Mouse (Mus musculus): ENCODE measurements around the gene Myh6. TPM values are rescaled to one million over a fixed set of nuclear protein-coding genes. Genes with fewer than 3 reads are reported as not detected.

Myh6 gene
- polyA plus RNA-seq, 1 experiment from 2014 or later = 2,306 TPM

GRCm38 (mm10) chr14:54940176-54940530 is 26.6 kb downstream of the Myh6 start:
- Histone ChIP-seq H3K9me3 (replicated peaks; ENCODE audit: control insufficient read depth, low read length) (no peaks in the 10 kb centered on the region), H3K36me3 (ENCODE audit: control insufficient read depth, insufficient read depth, low read length) (0 out of 2 replicates have a peak, but pooled peaks cover 5% of the 10 kb centered on the region), H3K4me2 (no peak overlapping the region), H3K27ac (ENCODE audit: low read depth, low read length) (peak overlapping the region; percentile 41; the same call in 1 of the 2 replicates), H3K4me1 (ENCODE audit: control insufficient read depth, insufficient read depth, low read length) (0 out of 2 replicates have a peak, but pooled peaks cover 4% of the 10 kb centered on the region), H3K4me3 (ENCODE audit: low read depth, low read length) (no peak overlapping the region), H3K9ac (ENCODE audit: low read depth, low read length) (no peak overlapping the region), H3K27me3 (ENCODE audit: control insufficient read depth, insufficient read depth, low read length) (no peaks in the 10 kb centered on the region)
- 64% methylated on average over 3 of the region's 3 CpGs for WGBS (ENCODE audit: insufficient replicate concordance)
- no peak for ATAC-seq (replicated peaks; ENCODE audit: insufficient number of reproducible peaks, low FRiP score, low TSS enrichment)

- H3K36me3 ChIP-seq (ENCODE audit: control insufficient read depth, insufficient read depth, low read length) = 0 out of 2 replicates have a peak, but pooled peaks cover 5% of the 10 kb centered on the region
- ATAC-seq (replicated peaks; ENCODE audit: insufficient number of reproducible peaks, low FRiP score, low TSS enrichment) = no peak
- peak overlapping the region; percentile 41; the same call in 1 of the 2 replicates for H3K27ac ChIP-seq (ENCODE audit: low read depth, low read length)
- H3K4me2 ChIP-seq = no peak overlapping the region
- no peak overlapping the region for H3K9ac ChIP-seq (ENCODE audit: low read depth, low read length)
- H3K4me1 ChIP-seq (ENCODE audit: control insufficient read depth, insufficient read depth, low read length) = 0 out of 2 replicates have a peak, but pooled peaks cover 4% of the 10 kb centered on the region
- no peak overlapping the region for H3K4me3 ChIP-seq (ENCODE audit: low read depth, low read length)
- no peaks in the 10 kb centered on the region for H3K9me3 ChIP-seq (replicated peaks; ENCODE audit: control insufficient read depth, low read length)
- WGBS (ENCODE audit: insufficient replicate concordance) = 40% methylated on average over 12 of the region's 12 CpGs
- H3K27me3 ChIP-seq (ENCODE audit: control insufficient read depth, insufficient read depth, low read length) = no peaks in the 10 kb centered on the region
Observed at GRCm38 (mm10) chr14:54939434-54940175, 27.1 kb downstream of the Myh6 start.

- Histone ChIP-seq H3K4me2 (no peak overlapping the region), H3K4me3 (ENCODE audit: low read depth, low read length) (no peak overlapping the region), H3K27me3 (ENCODE audit: control insufficient read depth, insufficient read depth, low read length) (no peaks in the 10 kb centered on the region), H3K36me3 (ENCODE audit: control insufficient read depth, insufficient read depth, low read length) (0 out of 2 replicates have a peak, but pooled peaks cover 2% of the 10 kb centered on the region), H3K9ac (ENCODE audit: low read depth, low read length) (no peak overlapping the region), H3K27ac (ENCODE audit: low read depth, low read length) (0 out of 2 replicates have a peak overlapping the region, but pooled peaks have one; percentile 35), H3K9me3 (replicated peaks; ENCODE audit: control insufficient read depth, low read length) (no peaks in the 10 kb centered on the region), H3K4me1 (ENCODE audit: control insufficient read depth, insufficient read depth, low read length) (0 out of 2 replicates have a peak, but pooled peaks cover 4% of the 10 kb centered on the region)
- WGBS (ENCODE audit: insufficient replicate concordance) = 54% methylated on average over 15 of the region's 15 CpGs
- no peak for ATAC-seq (replicated peaks; ENCODE audit: insufficient number of reproducible peaks, low FRiP score, low TSS enrichment)
Observed at GRCm38 (mm10) chr14:54938431-54939219, 28.1 kb downstream of the Myh6 start.

- H3K27me3 ChIP-seq (ENCODE audit: control insufficient read depth, insufficient read depth, low read length) = no peaks in the 10 kb centered on the region
- H3K9ac ChIP-seq (ENCODE audit: low read depth, low read length) = no peak overlapping the region
- 0 out of 2 replicates have a peak, but pooled peaks cover 4% of the 10 kb centered on the region for H3K4me1 ChIP-seq (ENCODE audit: control insufficient read depth, insufficient read depth, low read length)
- 0 out of 2 replicates have a peak, but pooled peaks have one; percentile 5 for ATAC-seq (replicated peaks; ENCODE audit: insufficient number of reproducible peaks, low FRiP score, low TSS enrichment)
- H3K4me2 ChIP-seq = no peak overlapping the region
- no peaks in the 10 kb centered on the region for H3K36me3 ChIP-seq (ENCODE audit: control insufficient read depth, insufficient read depth, low read length)
- no peak overlapping the region for H3K4me3 ChIP-seq (ENCODE audit: low read depth, low read length)
- H3K27ac ChIP-seq (ENCODE audit: low read depth, low read length) = no peak overlapping the region
- WGBS (ENCODE audit: insufficient replicate concordance) = 72% methylated on average over 16 of the region's 16 CpGs
- H3K9me3 ChIP-seq (replicated peaks; ENCODE audit: control insufficient read depth, low read length) = no peaks in the 10 kb centered on the region
Observed at GRCm38 (mm10) chr14:54937361-54938182, 29.2 kb downstream of the Myh6 start.

- ATAC-seq (replicated peaks; ENCODE audit: insufficient number of reproducible peaks, low FRiP score, low TSS enrichment) = no peak
- WGBS (ENCODE audit: insufficient replicate concordance) = 47% methylated on average over 6 of the region's 6 CpGs
- Histone ChIP-seq H3K4me1 (ENCODE audit: control insufficient read depth, insufficient read depth, low read length) (0 out of 2 replicates have a peak, but pooled peaks cover 4% of the 10 kb centered on the region), H3K9me3 (replicated peaks; ENCODE audit: control insufficient read depth, low read length) (no peaks in the 10 kb centered on the region), H3K27ac (ENCODE audit: low read depth, low read length) (0 out of 2 replicates have a peak overlapping the region, but pooled peaks have one; percentile 29), H3K4me2 (no peak overlapping the region), H3K4me3 (ENCODE audit: low read depth, low read length) (no peak overlapping the region), H3K36me3 (ENCODE audit: control insufficient read depth, insufficient read depth, low read length) (no peaks in the 10 kb centered on the region), H3K9ac (ENCODE audit: low read depth, low read length) (no peak overlapping the region), H3K27me3 (ENCODE audit: control insufficient read depth, insufficient read depth, low read length) (no peaks in the 10 kb centered on the region)
Observed at GRCm38 (mm10) chr14:54936831-54937160, 29.9 kb downstream of the Myh6 start.

GRCm38 (mm10) chr14:54935904-54936830 is 30.6 kb downstream of the Myh6 start, which contains the start of gene Cmtm5:
Gene Cmtm5, plus strand, starts transcription at chr14:54936261.
- H3K4me1 ChIP-seq (ENCODE audit: control insufficient read depth, insufficient read depth, low read length) = 0 out of 2 replicates have a peak, but pooled peaks cover 4% of the 10 kb centered on the region
- no peaks in the 10 kb centered on the region for H3K36me3 ChIP-seq (ENCODE audit: control insufficient read depth, insufficient read depth, low read length)
- H3K27ac ChIP-seq (ENCODE audit: low read depth, low read length) = peak within 1 kb of the TSS; percentile 29; the same call in 1 of the 2 replicates
- H3K4me3 ChIP-seq (ENCODE audit: low read depth, low read length) = no peak within 1 kb of the TSS
- no peak for ATAC-seq (replicated peaks; ENCODE audit: insufficient number of reproducible peaks, low FRiP score, low TSS enrichment)
- H3K27me3 ChIP-seq (ENCODE audit: control insufficient read depth, insufficient read depth, low read length) = no peaks in the 10 kb centered on the region
- no peak within 1 kb of the TSS for H3K9ac ChIP-seq (ENCODE audit: low read depth, low read length)
- no peaks in the 10 kb centered on the region for H3K9me3 ChIP-seq (replicated peaks; ENCODE audit: control insufficient read depth, low read length)
- peak within 1 kb of the TSS; percentile 14; the same call in 1 of the 2 replicates for H3K4me2 ChIP-seq
- 27% methylated on average over 8 of the region's 8 CpGs for WGBS (ENCODE audit: insufficient replicate concordance)

- Histone ChIP-seq H3K27me3 (ENCODE audit: control insufficient read depth, insufficient read depth, low read length) (peaks cover 9% of the 10 kb centered on the region), H3K4me1 (ENCODE audit: control insufficient read depth, insufficient read depth, low read length) (0 out of 2 replicates have a peak, but pooled peaks cover 4% of the 10 kb centered on the region), H3K9ac (ENCODE audit: low read depth, low read length) (no peak within 1 kb of the TSS), H3K4me3 (ENCODE audit: low read depth, low read length) (no peak within 1 kb of the TSS), H3K36me3 (ENCODE audit: control insufficient read depth, insufficient read depth, low read length) (no peaks in the 10 kb centered on the region), H3K27ac (ENCODE audit: low read depth, low read length) (no peak within 1 kb of the TSS), H3K9me3 (replicated peaks; ENCODE audit: control insufficient read depth, low read length) (no peaks in the 10 kb centered on the region), H3K4me2 (no peak within 1 kb of the TSS)
- 32% methylated on average over 6 of the region's 6 CpGs for WGBS (ENCODE audit: insufficient replicate concordance)
- no peak for ATAC-seq (replicated peaks; ENCODE audit: insufficient number of reproducible peaks, low FRiP score, low TSS enrichment)
Observed at GRCm38 (mm10) chr14:54932645-54933150, 34.0 kb downstream of the Myh6 start, which contains the start of gene Il25. Gene Il25, plus strand, starts transcription at chr14:54932695.

All from heart, embryonic 11.5 days (tissue).